Mouse (Mus musculus): ENCODE data around the gene Krt24.

The Krt24 gene

GRCm38 (mm10) chr11:99284833-99285312 lies at the start of gene Krt24:
Gene Krt24 (minus strand): TSS chr11:99285262.
- no peak for DNase-seq (ENCODE audit: low spot score)

- no peak for DNase-seq (ENCODE audit: low spot score)
Observed at GRCm38 (mm10) chr11:99333426-99333825, 48.4 kb upstream of the Krt24 start.

- no peak for DNase-seq (ENCODE audit: low spot score)
Observed at GRCm38 (mm10) chr11:99329655-99330054, 44.6 kb upstream of the Krt24 start.

GRCm38 (mm10) chr11:99322851-99323250 lies 37.8 kb upstream of the Krt24 start, which contains the start of gene Krt25:
Gene Krt25 (minus strand): TSS chr11:99322951.
- DNase-seq (ENCODE audit: low spot score): no peak

- no peak for DNase-seq (ENCODE audit: low spot score)
Observed at GRCm38 (mm10) chr11:99321094-99321493, 36.0 kb upstream of the Krt24 start.

GRCm38 (mm10) chr11:99319127-99319526 lies 34.1 kb upstream of the Krt24 start:
- DNase-seq (ENCODE audit: low spot score): no peak

- DNase-seq (ENCODE audit: low spot score): no peak
Observed at GRCm38 (mm10) chr11:99316543-99316942, 31.5 kb upstream of the Krt24 start.

- no peak for DNase-seq (ENCODE audit: low spot score)
Observed at GRCm38 (mm10) chr11:99314594-99314993, 29.5 kb upstream of the Krt24 start.

GRCm38 (mm10) chr11:99310882-99311281 lies 25.8 kb upstream of the Krt24 start:
- DNase-seq (ENCODE audit: low spot score): no peak

GRCm38 (mm10) chr11:99307579-99307978 lies 22.5 kb upstream of the Krt24 start:
- DNase-seq (ENCODE audit: low spot score): no peak

GRCm38 (mm10) chr11:99295039-99295438 lies 10.0 kb upstream of the Krt24 start:
- no peak for DNase-seq (ENCODE audit: low spot score)

GRCm38 (mm10) chr11:99292846-99293245 lies 7.8 kb upstream of the Krt24 start:
- peak; percentile 24 for DNase-seq (ENCODE audit: low spot score)

GRCm38 (mm10) chr11:99284011-99284410 lies 1.1 kb downstream of the Krt24 start:
- DNase-seq (ENCODE audit: low spot score): no peak

GRCm38 (mm10) chr11:99283334-99283733 lies 1.7 kb downstream of the Krt24 start:
- DNase-seq (ENCODE audit: low spot score): no peak

GRCm38 (mm10) chr11:99281116-99281515 lies 3.9 kb downstream of the Krt24 start:
- no peak for DNase-seq (ENCODE audit: low spot score)

- no peak for DNase-seq (ENCODE audit: low spot score)
Observed at GRCm38 (mm10) chr11:99279986-99280385, 5.1 kb downstream of the Krt24 start.

- DNase-seq (ENCODE audit: low spot score): no peak
Observed at GRCm38 (mm10) chr11:99276786-99277185, 8.3 kb downstream of the Krt24 start.

- DNase-seq (ENCODE audit: low spot score): no peak
Observed at GRCm38 (mm10) chr11:99275624-99276023, 9.4 kb downstream of the Krt24 start.

- no peak for DNase-seq (ENCODE audit: low spot score)
Observed at GRCm38 (mm10) chr11:99272721-99273120, 12.3 kb downstream of the Krt24 start.

GRCm38 (mm10) chr11:99269192-99269591 lies 15.9 kb downstream of the Krt24 start:
- no peak for DNase-seq (ENCODE audit: low spot score)

GRCm38 (mm10) chr11:99265796-99266195 lies 19.3 kb downstream of the Krt24 start:
- DNase-seq (ENCODE audit: low spot score): no peak

- DNase-seq (ENCODE audit: low spot score): no peak
Observed at GRCm38 (mm10) chr11:99265220-99265619, 19.8 kb downstream of the Krt24 start.

GRCm38 (mm10) chr11:99256213-99256612 lies 28.8 kb downstream of the Krt24 start:
- DNase-seq (ENCODE audit: low spot score): no peak

GRCm38 (mm10) chr11:99255316-99255715 lies 29.7 kb downstream of the Krt24 start:
- DNase-seq (ENCODE audit: low spot score): no peak

- DNase-seq (ENCODE audit: low spot score): no peak
Observed at GRCm38 (mm10) chr11:99253893-99254292, 31.2 kb downstream of the Krt24 start.
